Mouse (Mus musculus) thymus, adult 2 months (tissue): ENCODE measurements around the gene Cdc7. TPM values are rescaled to one million over a fixed set of nuclear protein-coding genes. Genes with fewer than 3 reads are reported as not detected.

Source experiments
- DNase-seq: peaks from one replicate; pipeline ENCODE4 v3.0.0; 2021
- H3K27ac ChIP-seq: fragments of 200-500 bp; 2 replicates; pipeline ENCODE4 v1.5.1; 2012; ENCODE audit warnings: low read length, control low read depth; ENCODE audit not compliant: control insufficient read depth, insufficient read depth
- H3K27me3 ChIP-seq: fragments of 200-500 bp; 2 replicates; pipeline ENCODE4 v1.6.1; 2012; ENCODE audit warnings: mild to moderate bottlenecking, low read length, moderate library complexity, mixed read lengths; ENCODE audit not compliant: control insufficient read depth, insufficient read depth
- H3K36me3 ChIP-seq: fragments of 200-500 bp; 2 replicates; pipeline ENCODE4 v1.6.1; 2012; ENCODE audit warnings: mild to moderate bottlenecking, low read length, moderate library complexity; ENCODE audit not compliant: control insufficient read depth, insufficient read depth
- H3K4me1 ChIP-seq: fragments of 200-500 bp; replicated peaks from 2 replicates; pipeline ENCODE4 v1.6.1; 2012; ENCODE audit warnings: low read length; ENCODE audit not compliant: control insufficient read depth, insufficient read depth
- H3K4me3 ChIP-seq: fragments of 200-500 bp; 2 replicates; pipeline ENCODE4 v1.5.1; 2012; ENCODE audit warnings: mild to moderate bottlenecking, low read length, control low read depth, moderate library complexity; ENCODE audit not compliant: control insufficient read depth, insufficient read depth
- CTCF ChIP-seq: fragments of 200-500 bp; IDR thresholded peaks from 2 replicates; pipeline ENCODE4 v1.5.1; 2012; ENCODE audit warnings: mild to moderate bottlenecking, control low read depth, low read length, moderate library complexity, borderline replicate concordance; ENCODE audit not compliant: control insufficient read depth, poor library complexity, insufficient read depth; ENCODE audit errors: extremely low read depth
- POLR2A ChIP-seq: fragments of 200-500 bp; IDR thresholded peaks from 2 replicates; pipeline ENCODE4 v1.6.1; 2012; ENCODE audit warnings: mild to moderate bottlenecking, low read length, control low read depth, moderate library complexity; ENCODE audit not compliant: control insufficient read depth, poor library complexity, insufficient read depth; ENCODE audit errors: extremely low read depth
- WGBS: fragments of 180-500 bp; shearing (Covaris S2); methylation state at CpG from one replicate; pipeline ENCODE4 v1.1.7; 2018; 5-methylcytosine and 5-hydroxymethylcytosine counted together
- polyA plus RNA-seq: library from polyadenylated mRNA; depleted of rRNA; stranded (reverse); fragments of >200 nt; gene quantifications from 2 replicates; pipeline ENCODE4 v1.2.3, GENCODE M21; 2012

The Cdc7 gene
- polyA plus RNA-seq, 1 experiment = 26.8 TPM

GRCm38 (mm10) chr5:107021291-107022063 is 57.4 kb downstream of the Cdc7 start:
- Histone ChIP-seq H3K36me3 (no peaks in the 10 kb centered on the region), H3K4me3 (no peak overlapping the region), H3K27ac (no peak overlapping the region), H3K27me3 (no peaks in the 10 kb centered on the region), H3K4me1 (no peaks in the 10 kb centered on the region)
- TF ChIP-seq POLR2A = no peak
- TF ChIP-seq CTCF = no peak
- DNase-seq = no peak
- 97% methylated on average over 14 of the region's 14 CpGs for WGBS

GRCm38 (mm10) chr5:107022064-107022428 is 57.9 kb downstream of the Cdc7 start:
- DNase-seq = no peak
- TF ChIP-seq CTCF = no peak
- Histone ChIP-seq H3K36me3 (no peaks in the 10 kb centered on the region), H3K4me1 (no peaks in the 10 kb centered on the region), H3K27me3 (no peaks in the 10 kb centered on the region), H3K4me3 (no peak overlapping the region), H3K27ac (no peak overlapping the region)
- 96% methylated on average over 3 of the region's 3 CpGs for WGBS

GRCm38 (mm10) chr5:107023951-107024350 is 59.8 kb downstream of the Cdc7 start:
- Histone ChIP-seq H3K4me1 (no peaks in the 10 kb centered on the region), H3K27ac (no peak overlapping the region), H3K36me3 (no peaks in the 10 kb centered on the region), H3K27me3 (no peaks in the 10 kb centered on the region), H3K4me3 (no peak overlapping the region)
- TF ChIP-seq CTCF = no peak
- 67% methylated on average over 5 of the region's 5 CpGs for WGBS
- DNase-seq = no peak

- TF ChIP-seq POLR2A (no peak), CTCF (no peak)
- Histone ChIP-seq H3K4me1 (no peaks in the 10 kb centered on the region), H3K36me3 (no peaks in the 10 kb centered on the region), H3K27ac (no peak overlapping the region), H3K4me3 (no peak overlapping the region), H3K27me3 (no peaks in the 10 kb centered on the region)
- no peak for DNase-seq
- WGBS = 97% methylated on average over 5 of the region's 5 CpGs
Measured at GRCm38 (mm10) chr5:107025371-107025770, 61.2 kb downstream of the Cdc7 start.

- DNase-seq = no peak
- no peak for TF ChIP-seq POLR2A
- TF ChIP-seq CTCF = no peak
Measured at GRCm38 (mm10) chr5:107025809-107026208, 61.7 kb downstream of the Cdc7 start.

GRCm38 (mm10) chr5:107027616-107028015 is 63.5 kb downstream of the Cdc7 start:
- no peak for TF ChIP-seq POLR2A
- TF ChIP-seq CTCF = no peak
- H3K27ac ChIP-seq = no peak overlapping the region
- 84% methylated on average over 6 of the region's 6 CpGs for WGBS
- no peak for DNase-seq
- no peaks in the 10 kb centered on the region for H3K4me1 ChIP-seq
- H3K36me3 ChIP-seq = no peaks in the 10 kb centered on the region
- no peak overlapping the region for H3K4me3 ChIP-seq
- H3K27me3 ChIP-seq = no peaks in the 10 kb centered on the region

More at GRCm38 (mm10) chr5:107025809-107026208, 61.7 kb downstream of the Cdc7 start:
- no peaks in the 10 kb centered on the region for H3K4me1 ChIP-seq
- WGBS = 96% methylated on average over 8 of the region's 8 CpGs
- H3K27me3 ChIP-seq = no peaks in the 10 kb centered on the region
- H3K27ac ChIP-seq = no peak overlapping the region
- no peak overlapping the region for H3K4me3 ChIP-seq
- no peaks in the 10 kb centered on the region for H3K36me3 ChIP-seq

GRCm38 (mm10) chr5:107028557-107028956 is 64.4 kb downstream of the Cdc7 start:
- Histone ChIP-seq H3K4me3 (no peak overlapping the region), H3K36me3 (no peaks in the 10 kb centered on the region), H3K27ac (no peak overlapping the region), H3K4me1 (no peaks in the 10 kb centered on the region), H3K27me3 (no peaks in the 10 kb centered on the region)
- no peak for DNase-seq
- 27% methylated on average over 1 of the region's 1 CpGs for WGBS
- TF ChIP-seq CTCF (no peak), POLR2A (no peak)
